Mouse (Mus musculus) adipose tissue, adult 10 weeks (tissue): ENCODE measurements around the gene 4930449I24Rik. TPM values are rescaled to one million over a fixed set of nuclear protein-coding genes. Genes with fewer than 3 reads are reported as not detected.

Source experiments
- polyA plus RNA-seq: library from polyadenylated mRNA; stranded (reverse); fragments of 350-450 nt; fragmentation: Illumina TruSeq; extraction: RNeasy Lipid Tissue Mini Kit (QIAGEN cat#74804); gene quantifications from one replicate; pipeline ENCODE4 v1.2.3, GENCODE M21; 2014; ENCODE audit warnings: low read depth, low replicate concordance

Gene 4930449I24Rik
- not detected for polyA plus RNA-seq

DNA sequence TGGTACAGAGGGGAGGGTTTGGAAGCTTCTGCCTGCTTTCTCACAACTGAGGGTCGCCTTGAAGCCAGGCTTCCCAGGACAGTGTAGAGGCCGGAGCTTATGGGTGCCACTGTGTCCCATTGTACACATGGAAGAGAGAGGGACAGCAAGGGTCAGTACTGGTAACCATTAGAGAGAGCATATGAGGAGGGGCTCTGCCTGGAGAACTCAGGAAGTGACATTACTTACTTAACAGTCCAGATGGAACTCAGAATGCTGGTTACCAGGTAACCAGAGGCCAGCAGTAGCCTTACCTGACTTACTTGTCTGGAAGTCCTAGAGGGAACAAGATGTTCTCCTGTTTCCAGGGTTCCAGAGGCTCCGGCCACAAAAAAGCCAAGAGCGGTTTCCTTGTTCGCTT lies at the start of gene 4930449I24Rik:
Gene 4930449I24Rik (plus strand): TSS at position 301 of the 400 bp plus-strand sequence.

DNA sequence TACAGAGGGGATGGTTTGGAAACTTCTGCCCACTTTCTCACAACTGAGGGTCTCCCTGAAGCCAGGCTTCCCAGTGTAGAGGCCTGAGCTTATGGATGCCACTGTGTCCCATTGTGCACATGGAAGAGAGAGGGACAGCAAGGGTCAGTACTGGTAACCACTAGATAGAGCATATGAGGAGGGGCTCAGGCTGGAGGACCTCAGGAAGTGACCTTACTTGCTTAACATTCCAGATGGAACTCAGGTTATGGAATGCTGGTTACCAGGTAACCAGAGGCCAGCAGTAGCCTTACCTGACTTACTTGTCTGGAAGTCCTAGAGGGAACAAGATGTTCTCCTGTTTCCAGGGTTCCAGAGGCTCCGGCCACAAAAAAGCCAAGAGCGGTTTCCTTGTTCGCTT lies 20.5 kb upstream of the 4930449I24Rik start, which contains the start of gene Gm6408:
Gene Gm6408 (plus strand): TSS at position 301 of the 400 bp plus-strand sequence.

DNA sequence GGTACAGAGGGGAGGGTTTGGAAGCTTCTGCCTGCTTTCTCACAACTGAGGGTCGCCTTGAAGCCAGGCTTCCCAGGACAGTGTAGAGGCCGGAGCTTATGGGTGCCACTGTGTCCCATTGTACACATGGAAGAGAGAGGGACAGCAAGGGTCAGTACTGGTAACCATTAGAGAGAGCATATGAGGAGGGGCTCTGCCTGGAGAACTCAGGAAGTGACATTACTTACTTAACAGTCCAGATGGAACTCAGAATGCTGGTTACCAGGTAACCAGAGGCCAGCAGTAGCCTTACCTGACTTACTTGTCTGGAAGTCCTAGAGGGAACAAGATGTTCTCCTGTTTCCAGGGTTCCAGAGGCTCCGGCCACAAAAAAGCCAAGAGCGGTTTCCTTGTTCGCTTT lies 11.1 kb upstream of the 4930449I24Rik start, which contains the start of gene Gm6370:
Gene Gm6370 (plus strand): TSS at position 301 of the 400 bp plus-strand sequence.

GRCm38 (mm10) chr5:146513823-146514222 lies 11.6 kb downstream of the 4930449I24Rik start, which contains the start of gene Gm3402:
Gene Gm3402 (plus strand): TSS chr5:146514123.

DNA sequence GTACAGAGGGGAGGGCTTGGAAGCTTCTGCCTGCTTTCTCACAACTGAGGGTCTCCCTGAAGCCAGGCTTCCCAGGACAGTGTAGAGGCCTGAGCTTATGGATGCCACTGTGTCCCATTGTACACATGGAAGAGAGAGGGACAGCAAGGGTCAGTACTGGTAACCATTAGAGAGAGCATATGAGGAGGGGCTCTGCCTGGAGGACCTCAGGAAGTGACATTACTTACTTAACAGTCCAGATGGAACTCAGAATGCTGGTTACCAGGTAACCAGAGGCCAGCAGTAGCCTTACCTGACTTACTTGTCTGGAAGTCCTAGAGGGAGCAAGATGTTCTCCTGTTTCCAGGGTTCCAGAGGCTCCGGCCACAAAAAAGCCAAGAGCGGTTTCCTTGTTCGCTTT lies 23.3 kb downstream of the 4930449I24Rik start, which contains the start of gene Gm3404:
Gene Gm3404 (plus strand): TSS at position 301 of the 400 bp plus-strand sequence.

DNA sequence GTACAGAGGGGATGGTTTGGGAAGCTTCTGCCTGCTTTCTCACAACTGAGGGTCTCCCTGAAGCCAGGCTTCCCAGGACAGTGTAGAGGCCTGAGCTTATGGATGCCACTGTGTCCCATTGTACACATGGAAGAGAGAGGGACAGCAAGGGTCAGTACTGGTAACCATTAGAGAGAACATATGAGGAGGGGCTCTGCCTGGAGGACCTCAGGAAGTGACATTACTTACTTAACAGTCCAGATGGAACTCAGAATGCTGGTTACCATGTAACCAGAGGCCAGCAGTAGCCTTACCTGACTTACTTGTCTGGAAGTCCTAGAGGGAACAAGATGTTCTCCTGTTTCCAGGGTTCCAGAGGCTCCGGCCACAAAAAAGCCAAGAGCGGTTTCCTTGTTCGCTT lies 35.1 kb downstream of the 4930449I24Rik start, which contains the start of gene Gm3409:
Gene Gm3409 (plus strand): TSS at position 301 of the 400 bp plus-strand sequence.

Other genes with a start within 250 kb of the 4930449I24Rik start
- gene Wasf3, start 117.4 kb upstream of the 4930449I24Rik start, polyA plus RNA-seq, result 2.6 TPM
- gene Gm6408, start 20.4 kb upstream of the 4930449I24Rik start, polyA plus RNA-seq, result 0.30 TPM
- 0.78 TPM for gene Gm6370, start 11.0 kb upstream of the 4930449I24Rik start, polyA plus RNA-seq
- gene Gm3402, start 11.7 kb downstream of the 4930449I24Rik start, polyA plus RNA-seq, result not detected
- not detected for gene Gm3404, start 23.4 kb downstream of the 4930449I24Rik start, polyA plus RNA-seq
- not detected for gene Gm3409, start 35.2 kb downstream of the 4930449I24Rik start, polyA plus RNA-seq
- 0.98 TPM for gene Gm3415, start 53.7 kb downstream of the 4930449I24Rik start, polyA plus RNA-seq
- gene Gpr12, start 82.8 kb downstream of the 4930449I24Rik start, polyA plus RNA-seq, result not detected